Mouse (Mus musculus) ZHBTc4 (cell line): ENCODE data around the gene Olfr358.

Experiments
- DNase-seq: peaks from one replicate; pipeline ENCODE4 v3.0.0-alpha.2; 2011; ENCODE audit warnings: low read depth, low spot score

Olfr358 gene

DNA sequence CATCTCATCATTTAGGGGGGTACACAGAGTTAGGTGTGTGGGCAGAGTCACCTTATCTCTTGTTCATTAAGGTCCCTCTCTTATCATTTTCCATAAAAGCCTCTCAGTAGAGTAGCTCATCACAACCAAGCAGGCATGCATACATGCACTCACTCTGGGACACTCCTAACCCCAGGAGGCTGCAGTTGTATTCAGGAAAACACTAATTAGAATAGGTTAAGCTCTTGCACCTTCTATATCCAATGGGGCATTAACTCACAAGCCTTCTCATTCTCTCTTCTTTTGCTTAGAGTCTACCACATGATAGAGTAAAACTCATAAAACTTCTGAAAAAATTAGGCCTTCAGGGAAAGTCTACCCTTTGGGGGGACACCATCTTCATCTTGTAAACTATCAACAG lies at the start of gene Olfr358:
Gene Olfr358, minus strand, starts transcription at position 101 of the 400 bp plus-strand sequence.
- DNase-seq: no peak

GRCm38 (mm10) chr2:36997030-36997429 lies 12.1 kb downstream of the Olfr358 start:
- DNase-seq: no peak

- DNase-seq: no peak
These were observed 15.6 kb downstream of the Olfr358 start, which contains the start of gene Olfr357 for GRCm38 (mm10) chr2:36993527-36993926. Gene Olfr357 (plus strand): TSS chr2:36993827.
